Comparison of ENCODE assay signal across 8 mouse cellular contexts in genomic region chr12:71778137-71778536, GRCm38 (mm10). TPM values are rescaled to one million over a fixed set of nuclear protein-coding genes. Genes with fewer than 3 reads are reported as not detected.
DNase-seq lines count a peak whose midpoint lies in the region; ATAC-seq lines count a peak whose summit lies in the region.

No protein-coding gene starts in this region.

- no peaks in the 10 kb centered on the region for H3K9me3 ChIP-seq in embryonic facial prominence, embryonic 14.5 days (ENCODE audit: control insufficient read depth, low read length)

- H3K36me3 ChIP-seq in embryonic facial prominence, embryonic 14.5 days (ENCODE audit: control insufficient read depth, insufficient read depth, low read length), result no peaks in the 10 kb centered on the region

- intact Hi-C loops in heart, postnatal 25 days (cut with DNase I), result no loop called here
- intact Hi-C loops in left cerebral cortex, postnatal 25 days (cut with DNase I), result no loop called here

- ATAC-seq in cerebellum, adult (ENCODE audit: insufficient number of reproducible peaks, low FRiP score, low TSS enrichment), result no peak
- ATAC-seq in embryonic facial prominence, embryonic 14.5 days (ENCODE audit: low read depth), result peak; percentile 53; the same call in 1 of the 2 replicates

- H3K4me1 ChIP-seq in embryonic facial prominence, embryonic 14.5 days (ENCODE audit: control insufficient read depth, insufficient read depth, low read length), result peaks cover 4% of the 10 kb centered on the region; the same call in 1 of the 2 replicates

- DNase-seq in cerebellum, postnatal 14 days, result peak; percentile 26 to 50
- DNase-seq in embryonic facial prominence, embryonic 14.5 days (ENCODE audit: low spot score), result peak; percentile 68
- DNase-seq in heart, postnatal 25 days (ENCODE audit: low spot score), result peak; percentile 19
- peak; percentile 22 to 41 for DNase-seq in left cerebral cortex, postnatal 25 days (ENCODE audit: low spot score in 2 of 2)
- peak; percentile 38 for DNase-seq in neural tube, embryonic 10.5 days (ENCODE audit: extremely low spot score, low spot score)
- DNase-seq in spleen, postnatal 36 days (ENCODE audit: low spot score in 2 of 2), result no peak
- DNase-seq in c-Kit-positive CD71-positive TER-119-positive erythroid progenitor cells, embryonic 14.5 days (ENCODE audit: low spot score), result no peak

- peak overlapping the region; percentile 42 for H3K4me2 ChIP-seq in embryonic facial prominence, embryonic 14.5 days (ENCODE audit: low read depth, low read length)

- 0 out of 2 replicates have a peak overlapping the region, but pooled peaks have one; percentile 38 for H3K9ac ChIP-seq in embryonic facial prominence, embryonic 14.5 days (ENCODE audit: low read depth, low read length)

- H3K4me3 ChIP-seq in embryonic facial prominence, embryonic 14.5 days (ENCODE audit: low read depth, low read length), result peak overlapping the region; percentile 7; the same call in 1 of the 2 replicates

- no peaks in the 10 kb centered on the region for H3K27me3 ChIP-seq in embryonic facial prominence, embryonic 14.5 days (replicated peaks; ENCODE audit: control insufficient read depth, insufficient read depth, low read length)

- H3K27ac ChIP-seq in embryonic facial prominence, embryonic 14.5 days (replicated peaks; ENCODE audit: low read depth, low read length), result no peak overlapping the region

- 21% methylated on average over 14 of the region's 14 CpGs for WGBS in embryonic facial prominence, embryonic 14.5 days

RNA-seq across cellular contexts. Expression of gene Daam1, which starts 52.7 kb away (rescaled TPM):
- polyA plus RNA-seq in embryonic facial prominence, embryonic 14.5 days (2014; fragmentation: Nextera tagmentation; extraction: Ambion mirVana), result 11.0 and 12.1 TPM in 2 replicates
- 10 to 100 TPM; 78.6 to 79.5 TPM for total RNA-seq in heart, postnatal 25 days (2021)
- total RNA-seq in left cerebral cortex, postnatal 25 days (2021), result 10 to 100 TPM; 53.7 to 54.7 TPM

Comparison
In these comparisons a context has a peak if more than half of its experiments do, and no peak if none do; other contexts are left out.
1. DNase-seq: peak in cerebellum, postnatal 14 days (2 of 2), embryonic facial prominence, embryonic 14.5 days (single experiment), heart, postnatal 25 days (single experiment), left cerebral cortex, postnatal 25 days (2 of 2) and neural tube, embryonic 10.5 days (single experiment); none in spleen, postnatal 36 days (0 of 2) and c-Kit-positive CD71-positive TER-119-positive erythroid progenitor cells, embryonic 14.5 days (single experiment).